Mouse (Mus musculus) urinary bladder, postnatal 4 days (tissue): ENCODE measurements at regions not wholly inside any gene's neighbourhood (a gene's known extent, or its start where the extent isn't known, plus 50 kb on each side); places are given as distances from the start of the nearest gene placed in this dataset.

Experiments used
- DNase-seq, 2 experiments: peaks; one replicate each; pipeline ENCODE4 v3.0.0; 2021 to 2022; ENCODE audit warnings: low spot score in 2 of 2

GRCm38 (mm10) chr7:70117930-70118922 lies 248.3 kb downstream of the Nr2f2 start:
- DNase-seq: no peak

GRCm38 (mm10) chr7:70109013-70109412 lies 257.5 kb downstream of the Nr2f2 start:
- DNase-seq: no peak

- DNase-seq: no peak
These were observed 261.5 kb downstream of the Nr2f2 start for GRCm38 (mm10) chr7:70105024-70105423.

GRCm38 (mm10) chr7:70104486-70104885 lies 262.0 kb downstream of the Nr2f2 start:
- DNase-seq: no peak

GRCm38 (mm10) chr7:70103680-70104079 lies 262.9 kb downstream of the Nr2f2 start:
- no peak for DNase-seq

GRCm38 (mm10) chr7:70099001-70099400 lies 267.5 kb downstream of the Nr2f2 start:
- DNase-seq: no peak

- no peak for DNase-seq
These were observed 272.4 kb downstream of the Nr2f2 start for GRCm38 (mm10) chr7:70093916-70094784.

- no peak for DNase-seq
These were observed 274.4 kb downstream of the Nr2f2 start for GRCm38 (mm10) chr7:70092089-70092488.

GRCm38 (mm10) chr7:70089121-70089520 lies 277.4 kb downstream of the Nr2f2 start:
- DNase-seq: no peak

- no peak for DNase-seq
These were observed 296.9 kb downstream of the Nr2f2 start for GRCm38 (mm10) chr7:70069662-70070061.

GRCm38 (mm10) chr7:70067828-70068719 lies 298.5 kb downstream of the Nr2f2 start:
- no peak for DNase-seq

GRCm38 (mm10) chr7:70067071-70067470 lies 299.5 kb downstream of the Nr2f2 start:
- no peak for DNase-seq

GRCm38 (mm10) chr7:70066448-70066847 lies 300.1 kb downstream of the Nr2f2 start:
- DNase-seq: no peak

- DNase-seq: no peak
These were observed 300.9 kb downstream of the Nr2f2 start for GRCm38 (mm10) chr7:70065471-70066130.

GRCm38 (mm10) chr7:70047415-70047753 lies 319.2 kb downstream of the Nr2f2 start:
- DNase-seq: no peak

GRCm38 (mm10) chr7:70046691-70047414 lies 319.7 kb downstream of the Nr2f2 start:
- DNase-seq: no peak

- no peak for DNase-seq
These were observed 329.5 kb downstream of the Nr2f2 start for GRCm38 (mm10) chr7:70037011-70037410.

- no peak for DNase-seq
These were observed 333.7 kb downstream of the Nr2f2 start for GRCm38 (mm10) chr7:70032857-70033256.

- DNase-seq: no peak
These were observed 337.2 kb downstream of the Nr2f2 start for GRCm38 (mm10) chr7:70029311-70029710.

GRCm38 (mm10) chr7:70025527-70025926 lies 341.0 kb downstream of the Nr2f2 start:
- no peak for DNase-seq
